Mouse (Mus musculus) CH12.LX (cell line): ENCODE measurements around the gene Slc9a3r2.

Experiments used
- CTCF ChIP-seq, 2 experiments: IDR thresholded peaks in 1 of 2; conservative IDR thresholded peaks in 1 of 2; 2 replicates each; pipeline ENCODE4 v1.5.1; 2011 to 2012; ENCODE audit warnings: low read depth in 2 of 2, low read length in 2 of 2, improper control_type of control experiment in 1 of 2, inconsistent platforms in 1 of 2, mild to moderate bottlenecking in 1 of 2, moderate library complexity in 1 of 2
- MEF2A ChIP-seq: IDR thresholded peaks from 2 replicates; pipeline ENCODE4 v1.6.1; 2014; ENCODE audit warnings: low read depth, mild to moderate bottlenecking, inconsistent platforms, low read length, improper control_type of control experiment, borderline replicate concordance
- MYC ChIP-seq: IDR thresholded peaks from 2 replicates; pipeline ENCODE4 v1.6.1; 2011; ENCODE audit warnings: low read depth, mild to moderate bottlenecking, improper control_type of control experiment, low read length
- POLR2A ChIP-seq: IDR thresholded peaks from 2 replicates; pipeline ENCODE4 v1.6.1; 2011; ENCODE audit warnings: low read depth, mild to moderate bottlenecking, improper control_type of control experiment, low read length
- USF1 ChIP-seq: IDR thresholded peaks from 2 replicates; pipeline ENCODE4 v1.6.1; 2014; ENCODE audit warnings: low read depth, mild to moderate bottlenecking, inconsistent platforms, low read length, improper control_type of control experiment

GRCm38 (mm10) chr17:24593992-24594890, 55.9 kb downstream of the Slc9a3r2 start:
- TF ChIP-seq POLR2A (no peak), MYC (no peak), CTCF (conservative IDR thresholded peaks at IDR 0.05 in 1 of 2, IDR thresholded peaks at IDR 0.05 in 1 of 2; ENCODE audit: low read depth in 2 of 2, low read length in 2 of 2) (no peak), MEF2A (no peak), USF1 (no peak)
